Mouse (Mus musculus) spleen, adult 18-20 months (tissue): Measurements from ENCODE around the gene Tceanc.

Source experiments
- DNase-seq, 2 experiments: peaks; one replicate each; pipeline ENCODE4 v3.0.0; 2022; ENCODE audit warnings: mixed read lengths in 2 of 2

Gene Tceanc

GRCm38 (mm10) chrX:166518345-166518744 is at the start of gene Tceanc:
Gene Tceanc (minus strand): TSS chrX:166518567.
- DNase-seq, result no peak

DNA sequence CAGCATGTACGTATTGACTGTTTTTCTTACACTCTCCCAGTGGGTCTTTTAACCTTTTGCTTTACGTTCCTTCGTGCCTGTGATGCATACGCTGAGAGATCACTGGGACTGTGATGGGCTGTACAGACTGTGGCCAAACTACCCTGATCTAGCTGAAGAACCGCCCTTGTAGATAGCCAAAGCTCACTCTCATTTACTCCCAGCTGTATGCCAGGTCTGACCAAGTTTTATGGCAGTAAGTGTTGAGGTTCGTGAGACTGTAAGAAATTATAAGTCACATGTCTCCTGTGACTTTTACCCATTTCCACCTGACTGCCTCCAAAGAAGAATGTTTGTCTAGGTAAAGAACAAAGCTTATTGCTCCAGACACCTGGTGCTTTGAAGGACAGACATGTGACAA is 47.6 kb upstream of the Tceanc start:
- no peak for DNase-seq

DNA sequence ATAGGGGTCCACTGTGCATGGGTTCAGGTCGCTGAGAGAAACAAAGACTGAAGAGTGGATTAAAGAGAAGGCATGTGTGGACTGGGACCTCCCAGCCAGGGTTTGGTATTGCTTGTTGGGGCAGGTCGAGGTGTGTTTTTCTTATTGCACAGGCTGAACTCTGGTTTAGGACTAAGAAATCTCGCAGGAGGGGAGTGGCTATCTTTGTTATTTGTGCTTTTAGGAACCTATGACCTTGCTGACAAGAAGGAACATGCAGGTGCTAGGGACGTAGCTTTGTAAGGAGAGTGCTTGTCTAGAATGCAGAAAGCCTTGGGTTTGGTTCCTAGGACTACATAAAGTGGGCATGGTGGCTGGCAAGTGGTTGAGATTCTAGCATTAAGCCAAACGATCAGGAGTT is 47.0 kb upstream of the Tceanc start:
- DNase-seq, result no peak

DNA sequence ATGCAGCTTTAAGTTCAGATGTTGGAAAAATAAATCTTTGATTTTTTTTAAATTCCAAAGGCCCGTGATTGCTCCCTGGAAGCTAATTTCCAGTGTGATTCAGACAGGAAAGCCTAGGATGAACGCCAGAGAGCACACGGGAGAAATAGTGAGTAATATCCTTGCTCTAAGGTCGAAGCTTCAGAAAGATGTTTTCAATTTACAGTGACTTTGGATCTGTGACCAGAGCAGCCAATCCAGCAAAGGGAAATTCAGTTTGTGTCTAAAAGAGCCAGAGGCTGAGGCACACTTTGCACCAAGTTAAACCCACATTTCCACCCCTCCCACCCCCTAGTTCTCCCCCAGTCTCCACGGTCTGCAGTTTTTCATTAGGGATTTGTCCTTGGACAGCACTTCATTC is 46.5 kb upstream of the Tceanc start:
- no peak for DNase-seq

DNA sequence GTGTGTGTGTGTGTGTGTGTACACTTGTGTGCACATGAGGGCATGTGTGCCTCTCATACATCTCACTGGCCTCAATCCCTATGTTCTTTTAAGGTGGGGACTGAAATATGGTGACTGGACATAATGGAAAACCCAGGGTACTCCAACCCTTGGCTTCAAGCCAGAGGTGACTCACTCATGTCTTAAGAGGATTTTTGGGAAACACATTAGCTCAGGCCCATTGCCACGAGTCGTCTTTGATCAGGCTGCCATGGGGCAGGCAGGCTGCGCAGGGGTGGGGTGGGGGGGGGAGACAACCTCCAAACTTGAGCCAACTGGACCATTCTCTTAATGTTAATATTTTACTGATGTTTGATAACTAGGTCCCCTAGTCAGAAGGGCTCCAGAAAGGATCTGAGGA is 41.0 kb upstream of the Tceanc start:
- DNase-seq, result no peak

GRCm38 (mm10) chrX:166552355-166552754 is 34.0 kb upstream of the Tceanc start:
- no peak for DNase-seq

DNA sequence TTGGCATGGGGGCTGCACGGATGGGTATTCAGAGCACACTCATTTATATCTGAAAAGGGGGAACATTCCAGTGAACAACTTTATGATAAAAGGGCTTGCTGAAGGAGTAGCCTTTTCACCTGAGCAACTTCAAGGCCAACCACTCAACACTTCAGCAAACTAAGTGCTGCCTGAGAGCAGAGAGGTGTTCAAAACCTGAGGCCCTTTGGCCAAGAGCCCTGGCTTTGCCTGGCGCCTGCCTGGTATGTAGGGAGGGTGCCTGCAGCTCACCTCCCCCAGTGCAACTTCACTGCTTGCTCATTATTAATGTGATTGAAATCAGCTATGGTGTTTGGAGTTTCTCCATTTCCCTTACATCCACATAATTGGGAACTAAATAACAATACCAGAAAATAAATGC is 28.1 kb upstream of the Tceanc start:
- no peak for DNase-seq

GRCm38 (mm10) chrX:166535138-166535537 is 16.8 kb upstream of the Tceanc start:
- no peak for DNase-seq

GRCm38 (mm10) chrX:166533432-166533831 is 15.1 kb upstream of the Tceanc start:
- no peak for DNase-seq

- DNase-seq, result no peak
Observed at GRCm38 (mm10) chrX:166531671-166532070, 13.3 kb upstream of the Tceanc start.

GRCm38 (mm10) chrX:166528126-166528525 is 9.8 kb upstream of the Tceanc start:
- DNase-seq, result no peak

GRCm38 (mm10) chrX:166525637-166526315 is 7.4 kb upstream of the Tceanc start:
- no peak for DNase-seq

DNA sequence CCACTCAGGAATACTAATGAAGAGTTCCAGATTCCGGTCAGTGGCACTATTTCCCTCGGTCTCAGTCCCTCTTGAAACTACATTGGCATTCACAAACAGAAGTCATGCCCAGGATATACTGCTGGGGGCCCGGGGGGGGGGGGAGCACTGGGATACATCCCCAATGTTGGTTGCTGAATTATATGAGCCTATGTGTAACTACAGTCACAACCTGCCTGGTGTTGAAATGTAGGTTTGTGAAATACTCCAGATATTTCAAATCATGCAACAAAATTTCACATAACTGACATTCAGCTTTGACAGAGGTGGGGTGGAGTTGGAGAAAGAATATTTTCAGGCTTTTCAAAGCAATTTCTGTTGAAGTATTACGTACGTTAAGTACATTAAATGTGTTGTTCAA is 2.4 kb upstream of the Tceanc start:
- DNase-seq, result no peak

DNA sequence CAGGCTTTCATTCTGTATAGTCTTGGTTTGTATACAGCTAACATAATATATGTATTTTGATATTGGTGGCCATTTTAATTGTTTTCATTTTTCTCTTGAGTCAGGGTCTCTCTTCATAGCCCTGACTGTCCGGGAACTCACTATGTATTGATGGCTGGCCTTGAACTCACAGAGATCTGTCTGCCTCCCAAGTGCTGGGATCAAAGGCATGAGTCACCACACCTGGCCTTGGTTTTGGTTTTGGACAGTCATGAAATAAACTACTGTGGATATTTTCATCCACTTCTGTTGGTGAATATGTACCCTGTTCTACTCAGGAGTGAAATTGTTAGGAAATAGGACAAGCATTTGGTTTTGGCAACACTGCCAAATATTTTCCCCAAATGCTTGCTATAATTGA is 1.7 kb downstream of the Tceanc start:
- DNase-seq, result no peak

DNA sequence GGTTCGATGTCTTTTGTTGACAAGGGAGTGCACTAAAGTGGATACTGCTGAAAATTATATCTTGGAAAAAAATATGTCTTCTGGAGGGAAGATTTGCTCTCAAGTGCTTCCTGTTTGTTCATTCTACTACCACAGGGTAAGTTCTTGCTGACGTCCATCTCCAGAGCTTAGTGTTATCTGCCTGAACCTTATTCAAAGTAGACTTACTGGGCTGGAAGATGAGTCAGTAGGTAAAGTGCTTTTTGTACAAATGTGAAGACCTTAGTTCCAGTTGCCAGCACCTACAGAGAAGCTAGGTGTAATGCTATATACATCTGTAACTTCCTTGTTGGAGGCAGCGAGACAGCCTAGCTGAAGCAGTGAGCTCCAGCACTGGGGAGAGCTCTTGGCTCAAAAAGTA is 2.4 kb downstream of the Tceanc start:
- no peak for DNase-seq

GRCm38 (mm10) chrX:166514035-166514434 is 4.3 kb downstream of the Tceanc start:
- peak in 1 of 2 experiments; percentile 6 for DNase-seq

DNA sequence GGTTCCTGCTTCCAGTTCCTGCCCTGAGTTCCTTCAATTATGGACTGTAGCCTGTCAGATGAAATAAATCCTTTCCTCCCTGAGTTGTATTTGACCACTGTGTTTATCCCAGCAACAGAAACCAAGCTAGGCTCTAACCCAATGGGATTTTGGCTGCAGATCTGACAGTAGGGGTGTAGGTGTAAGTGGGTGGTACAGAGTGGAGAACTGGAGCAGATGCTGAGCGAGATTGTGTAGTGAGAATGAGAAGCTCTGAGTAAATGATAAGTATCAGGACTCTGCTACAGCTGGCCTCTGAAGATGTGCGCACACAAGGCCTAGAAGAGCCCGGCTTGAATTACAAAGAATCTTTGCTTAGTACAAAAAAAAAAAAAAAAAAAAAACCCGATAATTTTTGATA is 6.3 kb downstream of the Tceanc start:
- no peak for DNase-seq

- no peak for DNase-seq
Observed at GRCm38 (mm10) chrX:166511107-166511506, 7.3 kb downstream of the Tceanc start.

GRCm38 (mm10) chrX:166509761-166510738 is 8.3 kb downstream of the Tceanc start:
- peak; percentile 85 to 91 for DNase-seq

DNA sequence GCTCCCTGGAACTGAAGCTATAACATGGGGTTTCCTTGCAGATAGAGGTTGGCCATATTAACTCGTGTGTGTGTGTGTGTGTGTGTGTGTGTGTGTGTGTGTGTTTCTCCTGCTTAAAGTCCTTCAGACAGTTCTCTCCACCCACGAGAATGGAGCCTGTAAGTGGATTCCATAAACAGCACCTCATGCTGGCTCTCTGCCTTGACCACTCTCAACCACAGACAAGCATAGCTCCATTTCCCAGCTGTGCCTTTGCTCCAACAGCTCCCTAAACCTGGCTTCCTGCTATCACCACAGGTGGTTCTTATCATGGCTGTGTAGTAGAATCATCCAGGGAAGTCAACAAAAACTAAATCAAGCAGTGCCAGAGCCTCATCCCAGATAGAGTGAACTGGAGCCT is 13.9 kb downstream of the Tceanc start:
- no peak for DNase-seq

GRCm38 (mm10) chrX:166499496-166500190 is 18.7 kb downstream of the Tceanc start:
- no peak for DNase-seq

DNA sequence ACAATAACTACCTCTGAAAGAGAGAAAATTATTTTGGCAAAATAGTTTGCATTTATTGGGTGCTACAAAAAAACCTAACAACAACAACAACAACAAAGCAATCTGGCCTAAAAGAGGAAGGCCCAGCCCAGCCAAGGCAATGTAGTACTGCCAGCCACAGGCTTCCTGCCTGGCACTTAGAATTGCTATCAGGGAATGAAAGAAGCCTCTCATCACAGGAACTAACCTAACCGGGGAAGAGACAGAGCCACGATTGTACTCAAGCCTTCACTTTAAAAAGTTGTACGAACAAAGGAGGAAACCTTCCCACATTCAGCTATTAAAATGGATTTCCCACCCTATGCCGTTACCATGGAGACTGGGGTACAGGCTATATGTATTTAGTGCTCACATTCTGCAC is 20.6 kb downstream of the Tceanc start:
- no peak for DNase-seq

DNA sequence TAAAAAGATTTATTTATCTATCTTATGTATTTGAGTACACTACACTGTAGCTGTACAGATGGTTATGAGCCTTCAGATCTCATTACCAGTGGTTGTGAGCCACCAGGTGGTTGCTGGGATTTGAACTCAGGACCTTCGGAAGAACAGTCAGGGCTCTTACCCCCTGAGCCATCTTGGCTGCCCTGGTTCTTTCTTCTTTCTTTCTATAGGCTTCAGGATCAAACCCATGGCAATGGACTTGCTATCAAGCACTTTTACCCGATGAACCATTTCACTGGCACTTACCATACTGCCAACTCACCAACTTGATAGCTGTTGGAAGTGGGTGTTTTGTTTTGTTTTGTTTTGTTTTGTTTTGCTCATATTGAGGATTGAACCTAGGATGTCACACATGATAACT is 23.3 kb downstream of the Tceanc start:
- no peak for DNase-seq
